Mouse (Mus musculus) cerebellum, adult 11-12 months (tissue): Measurements from ENCODE around the gene Rab38.

Experiments
- DNase-seq: peaks from one replicate; pipeline ENCODE4 v3.0.0; 2022

Rab38 gene

DNA sequence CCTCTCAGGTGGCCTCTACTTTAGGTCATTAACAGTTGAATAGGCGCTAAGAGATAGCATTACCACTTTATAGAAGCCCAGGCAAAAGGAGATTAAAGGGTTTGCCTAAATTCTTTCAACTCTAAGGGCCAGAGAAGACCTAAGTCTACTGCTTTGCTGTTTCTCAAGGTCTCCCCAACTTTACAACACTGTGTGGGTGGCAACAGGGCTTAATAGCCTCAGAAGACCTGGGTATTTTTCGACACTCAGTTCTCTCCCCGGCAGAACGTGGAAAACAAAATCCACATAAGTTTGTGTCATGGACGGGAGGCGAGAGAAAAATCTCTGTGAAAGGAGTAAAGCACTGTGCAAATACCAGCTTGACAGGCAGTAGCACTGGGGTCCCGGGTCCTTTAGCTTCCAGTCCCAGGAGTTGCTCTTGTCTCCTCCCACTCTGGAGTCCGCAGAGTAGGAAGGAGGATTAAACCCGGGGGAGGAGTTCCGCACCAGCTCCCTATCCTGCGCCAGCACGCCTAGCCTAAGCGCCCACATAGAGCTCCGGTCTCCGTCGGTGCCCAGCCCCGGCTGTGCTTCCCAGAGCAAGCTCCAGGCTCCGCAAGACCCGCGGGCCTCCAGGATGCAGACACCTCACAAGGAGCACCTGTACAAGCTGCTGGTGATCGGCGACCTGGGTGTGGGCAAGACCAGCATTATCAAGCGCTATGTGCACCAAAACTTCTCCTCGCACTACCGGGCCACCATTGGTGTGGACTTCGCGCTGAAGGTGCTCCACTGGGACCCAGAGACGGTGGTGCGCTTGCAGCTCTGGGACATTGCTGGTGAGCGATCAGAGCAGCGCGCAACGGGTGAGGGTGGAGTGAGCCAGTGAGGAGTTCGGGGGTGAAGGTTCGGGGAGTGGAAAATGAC lies at the start of gene Rab38:
Rab38 (plus strand) TSS at position 488 of the 906 bp plus-strand sequence.
- no peak for DNase-seq

GRCm38 (mm10) chr7:88394568-88394967 lies 35.5 kb upstream of the Rab38 start:
- DNase-seq = no peak

- DNase-seq = no peak
Observed at GRCm38 (mm10) chr7:88395745-88396144, 34.3 kb upstream of the Rab38 start.

DNA sequence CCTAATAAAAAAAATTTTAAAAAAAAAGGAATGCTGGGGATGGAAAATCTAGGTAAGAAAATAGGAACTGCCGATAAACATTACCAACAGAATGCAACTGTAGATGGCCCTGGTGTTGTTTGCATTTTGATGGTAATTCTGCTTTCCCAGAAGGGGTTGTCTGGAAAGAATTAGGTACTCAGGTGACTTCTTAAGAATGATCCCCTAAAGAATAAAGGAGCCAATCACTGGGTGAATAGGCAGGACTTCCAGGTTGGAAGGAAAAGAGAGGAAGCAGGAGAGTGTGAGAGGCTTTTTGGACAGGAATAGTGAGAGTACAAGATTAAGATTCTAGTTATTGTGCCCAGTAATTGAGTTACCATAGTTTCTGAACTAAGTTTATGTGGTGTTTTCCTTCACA lies 24.8 kb upstream of the Rab38 start:
- DNase-seq = no peak

DNA sequence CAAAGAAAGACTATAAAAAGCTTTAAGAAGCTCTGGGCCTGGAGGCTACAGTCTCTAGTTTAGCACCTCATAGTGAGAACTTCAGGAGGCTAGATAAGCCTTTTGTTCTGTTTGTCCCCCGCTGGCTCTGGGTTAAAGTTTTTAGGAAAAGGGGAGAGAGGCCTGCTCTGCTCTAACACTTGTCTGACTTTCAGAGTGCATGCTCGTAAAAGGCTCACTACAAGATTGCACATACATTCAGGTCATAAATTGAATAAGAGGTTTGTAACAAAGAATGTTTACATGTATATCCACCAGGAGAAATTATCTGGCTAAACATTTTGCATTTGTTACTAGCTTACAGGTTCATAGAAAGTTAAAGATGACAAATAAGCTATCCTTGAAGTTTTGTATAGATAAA lies 23.6 kb upstream of the Rab38 start:
- no peak for DNase-seq

DNA sequence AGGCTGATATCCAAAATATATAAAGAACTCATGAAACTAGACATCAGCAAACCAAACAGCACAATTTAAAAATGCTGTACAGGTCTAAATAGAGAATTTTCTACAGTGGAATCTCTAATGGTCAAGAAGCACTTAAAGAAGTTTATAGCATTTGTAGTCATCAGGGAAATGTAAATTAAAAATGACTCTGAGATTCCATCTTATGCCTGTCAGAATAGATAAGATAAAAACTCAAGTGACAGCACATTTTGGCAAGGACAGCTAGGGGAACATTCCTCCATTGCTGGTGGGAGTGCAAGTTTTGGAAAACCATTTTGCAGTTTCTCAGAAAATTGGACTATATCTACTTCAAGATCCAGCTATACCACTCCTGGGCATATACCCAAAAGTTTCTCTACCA lies 8.3 kb upstream of the Rab38 start:
- no peak for DNase-seq

DNA sequence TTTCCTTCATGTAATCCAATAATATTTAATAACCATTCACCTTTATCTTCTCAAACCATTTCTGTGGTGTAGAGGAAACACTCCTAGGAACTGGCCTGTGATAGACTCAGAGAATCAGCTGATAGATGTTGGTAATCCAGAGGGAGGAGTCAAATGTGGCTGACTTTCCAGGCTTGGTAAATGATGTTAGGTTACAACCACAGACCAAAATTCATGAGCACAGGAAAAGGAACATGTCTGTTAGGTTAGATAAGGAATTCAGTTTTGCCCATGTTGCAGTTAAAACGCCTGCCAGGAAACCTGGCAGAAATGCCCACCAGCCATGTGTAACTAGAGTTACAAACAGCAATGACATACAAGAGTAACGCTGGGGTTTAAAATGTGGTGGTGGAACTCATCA lies 6.2 kb upstream of the Rab38 start:
- no peak for DNase-seq

DNA sequence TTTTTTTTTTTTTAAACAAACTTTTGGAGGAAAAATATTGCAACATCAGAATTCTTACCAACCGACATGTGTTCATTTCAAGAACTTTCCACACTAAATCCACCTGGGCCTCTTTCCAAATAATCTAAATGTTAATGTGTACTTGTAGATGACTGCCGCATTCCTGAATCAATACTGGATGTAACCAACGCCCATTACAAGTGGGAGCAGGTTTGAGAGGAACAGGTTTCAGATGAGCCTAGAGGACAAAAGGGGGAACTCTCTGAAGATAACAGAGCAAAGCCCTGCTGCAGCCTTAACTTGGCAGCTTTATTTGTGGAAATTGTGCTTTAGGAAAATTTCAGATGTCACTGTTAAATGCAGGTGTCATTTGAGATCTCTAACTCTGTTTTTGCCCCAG lies 4.3 kb upstream of the Rab38 start:
- no peak for DNase-seq

DNA sequence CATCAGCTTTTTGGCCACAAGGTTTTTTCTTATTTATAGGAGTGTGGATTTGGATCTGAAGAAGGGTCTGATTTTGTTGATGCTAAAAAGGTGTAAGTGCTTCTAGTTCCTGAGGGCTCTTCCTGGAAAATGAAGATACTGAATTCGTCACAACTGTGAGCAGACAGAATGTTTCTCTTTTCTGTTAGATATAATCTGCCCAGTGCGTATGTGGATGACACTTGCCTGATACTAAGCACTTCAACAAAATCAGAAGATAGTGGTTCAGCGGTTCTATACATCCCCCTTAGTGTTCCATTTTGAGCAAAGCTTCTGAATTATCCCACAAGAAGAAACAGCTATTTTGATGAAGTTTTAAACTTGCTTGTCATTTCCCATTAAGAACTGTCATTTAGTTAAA lies 2.6 kb upstream of the Rab38 start:
- no peak for DNase-seq

DNA sequence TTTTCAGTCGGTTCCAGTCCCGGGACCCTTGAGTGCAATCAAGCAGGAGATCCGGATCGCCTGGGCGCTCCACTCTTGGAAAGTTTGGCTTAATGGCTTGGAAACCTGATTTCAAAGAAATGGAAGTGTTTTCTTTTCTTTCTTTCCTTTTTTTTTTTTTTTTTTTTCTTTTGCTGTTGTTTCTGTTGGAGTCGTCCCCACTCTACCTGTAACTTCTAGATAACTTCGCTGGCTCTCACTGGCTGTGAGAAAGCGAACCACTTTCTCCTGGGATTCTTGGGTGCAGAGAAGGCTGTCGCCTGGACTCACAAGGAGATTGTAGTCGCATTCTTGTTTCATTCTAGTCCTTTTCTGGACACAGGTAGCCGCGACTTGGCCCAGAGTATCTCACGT lies 615 bp downstream of the Rab38 start:
- no peak for DNase-seq

- no peak for DNase-seq
Observed at GRCm38 (mm10) chr7:88440301-88440700, 10.2 kb downstream of the Rab38 start.

DNA sequence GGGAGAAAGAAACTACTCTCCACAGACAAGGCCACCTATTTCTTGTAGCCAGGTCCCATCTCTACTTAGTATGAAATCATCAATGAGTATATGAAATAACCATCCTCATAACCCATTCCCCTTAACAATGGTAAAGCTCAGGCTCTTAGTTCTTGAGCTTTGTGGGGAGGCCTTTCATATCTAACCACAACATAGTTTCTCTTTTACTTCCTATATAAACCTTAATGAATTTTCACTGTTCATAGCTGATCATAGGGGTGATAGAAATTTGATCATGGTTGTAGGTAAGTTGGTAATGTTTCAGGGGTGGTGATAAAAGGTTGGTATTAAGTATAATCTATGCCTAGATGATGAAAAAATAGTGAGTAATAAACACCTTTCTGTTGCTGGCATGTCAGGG lies 12.6 kb downstream of the Rab38 start:
- no peak for DNase-seq

DNA sequence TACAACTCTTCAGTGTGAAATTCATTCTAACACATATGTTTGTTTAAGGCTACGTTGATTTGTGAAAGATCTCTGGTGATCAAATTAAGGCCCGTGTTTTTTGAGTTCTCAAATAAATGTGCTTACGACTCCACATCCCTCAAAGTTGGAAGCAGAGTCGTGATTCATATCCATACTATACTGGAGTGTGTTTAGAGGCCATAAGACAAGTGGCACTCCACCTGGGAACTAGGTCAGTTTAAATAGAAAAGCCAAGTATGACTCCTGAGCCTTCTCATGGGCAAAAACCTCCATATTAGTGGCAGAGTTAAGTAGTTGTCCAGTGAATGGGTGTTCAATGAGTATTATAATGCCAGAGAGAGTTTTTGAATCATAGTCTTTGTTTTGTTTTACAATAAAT lies 13.4 kb downstream of the Rab38 start:
- DNase-seq = no peak

- no peak for DNase-seq
Observed at GRCm38 (mm10) chr7:88445320-88445903, 15.3 kb downstream of the Rab38 start.

- no peak for DNase-seq
Observed at GRCm38 (mm10) chr7:88453234-88453633, 23.2 kb downstream of the Rab38 start.

DNA sequence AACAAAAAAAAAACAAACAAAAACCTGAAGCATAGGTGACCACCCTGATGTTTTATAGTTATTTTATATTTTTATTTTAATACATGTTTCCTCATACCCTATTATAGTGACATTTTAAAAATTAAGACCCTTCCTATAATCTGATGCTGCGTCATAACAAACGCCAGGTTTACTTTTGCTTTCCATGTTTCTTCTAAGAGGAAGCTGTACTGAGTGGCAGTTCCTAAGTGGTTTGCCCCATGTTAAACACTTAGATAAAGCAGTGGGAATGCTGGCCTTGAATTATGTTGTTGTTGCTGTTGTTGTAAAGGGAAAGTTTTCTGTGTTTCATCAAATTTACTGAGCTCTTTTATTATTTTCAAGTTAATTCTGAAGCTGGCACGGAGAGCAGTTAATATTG lies 27.8 kb downstream of the Rab38 start:
- no peak for DNase-seq

DNA sequence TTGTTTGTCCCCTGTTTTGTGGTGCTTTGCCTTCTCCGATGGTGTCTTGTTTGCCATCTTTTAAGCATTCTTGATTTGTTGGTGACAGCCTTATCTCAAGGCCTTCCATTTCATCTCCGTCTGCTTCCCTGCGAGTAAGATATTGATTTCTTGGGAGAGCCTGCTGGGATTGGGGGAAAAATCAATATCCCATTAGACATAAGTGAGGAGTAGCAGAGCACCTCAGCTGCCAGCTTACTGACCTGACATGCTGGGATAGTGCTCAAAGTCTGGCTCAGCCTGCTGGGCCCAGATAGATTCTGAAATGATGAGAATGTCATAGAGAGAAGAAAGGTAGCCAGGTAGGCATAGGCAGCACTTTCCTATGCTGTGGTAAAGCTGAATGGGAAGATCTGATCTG lies 37.7 kb downstream of the Rab38 start:
- no peak for DNase-seq

DNA sequence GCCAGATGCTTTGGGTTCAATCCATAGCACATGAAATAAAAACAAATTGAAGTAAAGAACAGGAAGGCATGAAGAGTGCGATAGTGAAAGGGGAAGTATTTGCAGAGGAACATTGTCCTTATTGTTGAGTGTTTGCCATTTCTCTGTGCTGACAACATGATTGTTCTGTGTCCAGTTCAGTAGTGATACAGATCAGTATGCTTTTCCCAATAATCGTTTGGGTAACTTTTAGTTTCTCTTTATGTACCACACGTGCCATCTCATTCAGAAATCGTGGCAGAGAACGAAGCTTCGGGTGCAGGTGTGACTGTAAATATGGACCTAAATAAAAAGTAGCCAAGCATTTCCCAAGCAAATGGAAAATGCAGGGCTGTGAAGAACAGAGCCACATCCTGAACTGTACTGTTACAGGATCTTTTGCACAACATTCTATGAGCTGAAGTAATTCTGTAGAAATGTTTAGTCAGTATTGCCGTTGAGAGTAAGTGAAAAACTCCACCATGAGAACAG lies 52.1 kb downstream of the Rab38 start:
- DNase-seq = no peak

DNA sequence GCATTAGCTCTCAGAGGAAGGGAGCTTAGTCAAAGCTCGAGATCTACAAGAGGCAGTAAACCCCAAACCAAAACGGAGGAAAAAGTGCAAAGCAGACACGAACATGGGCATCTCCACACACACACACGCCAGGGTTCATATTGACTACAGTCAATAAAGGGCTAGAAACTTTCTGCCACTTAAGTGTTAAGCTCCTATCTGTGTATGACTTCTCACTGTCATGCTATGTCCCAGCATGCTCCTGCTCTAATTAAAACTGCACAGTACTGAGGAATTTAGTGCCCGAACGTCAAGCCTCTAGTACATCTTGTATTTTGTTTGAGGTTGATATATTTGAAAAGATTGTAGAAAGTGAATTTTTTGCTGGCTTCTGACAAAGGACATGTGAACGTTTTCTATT lies 52.6 kb downstream of the Rab38 start:
- DNase-seq = no peak

DNA sequence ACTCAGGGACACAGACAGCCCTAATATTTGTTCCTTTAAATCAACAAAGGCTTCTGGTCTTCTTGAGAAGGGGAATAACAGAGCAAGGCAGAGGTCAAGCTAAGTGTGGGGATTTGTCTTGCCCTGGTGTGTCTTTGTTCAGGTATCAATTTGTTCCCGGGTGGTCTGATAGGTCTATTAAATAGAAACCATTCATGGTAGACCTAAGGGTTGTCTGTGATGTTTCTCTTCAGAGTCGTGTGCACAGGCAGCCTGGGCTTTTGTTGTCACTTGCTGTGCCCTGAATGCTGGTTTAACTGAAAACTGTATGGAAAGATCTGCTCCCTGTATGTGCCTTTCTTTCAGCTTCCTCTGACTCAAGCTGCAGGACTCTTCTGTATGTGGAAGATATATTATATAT lies 60.9 kb downstream of the Rab38 start:
- no peak for DNase-seq

DNA sequence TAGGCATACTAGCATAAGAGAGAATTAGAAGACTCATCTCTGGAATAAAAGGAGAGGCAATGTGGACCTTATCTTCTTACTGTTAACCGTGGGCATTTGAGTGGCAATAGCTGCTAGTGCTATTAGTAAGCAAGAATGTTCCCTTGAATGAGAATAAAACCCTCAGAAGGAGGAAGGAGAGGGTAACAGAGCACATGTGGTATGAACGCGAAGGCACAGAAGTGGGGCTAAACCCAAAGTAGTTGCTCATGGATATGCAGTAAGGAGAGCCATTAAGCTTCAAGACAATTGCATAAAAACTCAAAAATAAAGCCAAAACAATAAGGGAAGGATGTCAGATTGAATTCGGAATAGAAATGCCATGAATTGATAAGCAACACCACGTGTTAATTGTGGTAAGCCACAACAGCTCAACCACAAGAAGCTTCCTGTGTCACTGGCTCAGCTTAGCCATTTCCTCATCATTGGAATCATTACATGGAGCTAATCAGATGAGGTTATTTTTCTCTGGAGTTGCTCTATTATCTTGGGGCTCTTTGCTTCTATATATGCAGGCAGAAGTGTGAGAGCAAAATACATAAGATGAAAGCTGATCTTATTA lies 72.2 kb downstream of the Rab38 start:
- no peak for DNase-seq

GRCm38 (mm10) chr7:88509748-88510147 lies 79.7 kb downstream of the Rab38 start:
- no peak for DNase-seq

- DNase-seq = no peak
Observed at GRCm38 (mm10) chr7:88522481-88522880, 92.4 kb downstream of the Rab38 start.

DNA sequence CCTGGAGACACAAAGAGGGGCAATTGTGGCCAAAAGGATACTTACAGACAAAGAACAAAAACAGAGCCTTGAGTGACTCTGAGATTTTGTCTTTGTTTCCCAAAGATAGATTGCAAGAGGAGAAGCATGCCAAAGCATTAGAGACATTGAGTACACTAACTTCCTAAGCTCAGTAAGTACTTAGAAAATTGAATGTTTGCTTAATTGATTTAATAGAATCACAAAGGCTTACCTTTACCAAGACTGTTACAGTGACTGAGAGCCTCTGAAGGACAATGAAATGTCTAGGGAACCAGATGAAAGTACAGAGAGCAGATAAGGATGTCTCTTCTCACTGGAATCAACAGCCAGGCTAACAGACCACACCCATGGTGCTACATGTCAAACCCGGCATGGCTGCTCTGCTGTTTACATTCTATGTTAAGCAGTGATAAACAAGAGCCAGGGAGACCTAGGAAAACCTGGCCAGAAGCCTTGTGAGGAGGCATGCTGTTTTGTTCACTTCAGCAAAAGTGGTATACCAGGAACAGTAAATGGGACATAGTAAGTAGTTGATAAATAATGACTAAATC lies 97.1 kb downstream of the Rab38 start:
- DNase-seq = no peak
